Comparison of ENCODE assay signal across 10 mouse cellular contexts in the genomic region with DNA sequence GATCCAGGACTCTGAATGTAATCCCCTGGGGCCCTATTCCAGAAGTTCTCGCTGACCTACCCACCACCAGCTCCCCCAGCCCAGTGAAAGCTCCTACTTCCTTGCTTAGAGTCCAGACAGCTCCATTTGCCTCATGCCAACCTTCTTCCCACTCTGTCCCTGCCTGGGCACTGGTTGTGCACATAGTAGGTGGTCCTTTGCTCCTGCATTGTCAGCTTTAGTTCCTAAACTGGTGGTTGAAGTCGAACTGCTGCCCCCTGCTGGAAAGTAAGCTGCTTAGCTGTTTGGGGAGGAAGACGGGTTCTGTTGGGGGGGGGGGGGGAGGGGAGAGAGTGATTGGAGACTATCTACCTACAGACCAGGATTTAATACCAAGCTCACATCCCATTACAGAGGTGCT. TPM values are rescaled to one million over a fixed set of nuclear protein-coding genes. Genes with fewer than 3 reads are reported as not detected.
A peak's percentile ranks its signal among the peaks of the same experiment; 100 is the strongest.
DNase-seq lines count a peak whose midpoint lies in the region; ATAC-seq and TF ChIP-seq lines count a peak whose summit lies in the region.
"Had no signal": no experiment of that assay in that cellular context is flagged by ENCODE, and none has a peak within 500 bp of the region (broad histone marks: within the 10 kb centered on the region; RNA-seq: fewer than 3 reads in every experiment).

No protein-coding gene starts in this region.

- H3K9me3 ChIP-seq in midbrain, embryonic 11.5 days (ENCODE audit: control insufficient read depth, low read length), result no peaks in the 10 kb centered on the region
- H3K9me3 ChIP-seq: neural tube, embryonic 13.5 days had no signal

- 33% methylated on average over 3 of the region's 3 CpGs for WGBS in spleen, adult 2 months
- WGBS in midbrain, embryonic 11.5 days, result 39% methylated on average over 3 of the region's 3 CpGs

- intact Hi-C loops in gastrocnemius, postnatal 14 days (cut with DNase I; ENCODE audit: low total_unique reads), result loop anchor here (5.0 kb wide), 1 partner anchor 48 kb away; no protein-coding TSS in a partner anchor
- intact Hi-C loops in gastrocnemius, postnatal 36 days (cut with DNase I), result loop anchor here (2.0 kb wide), 1 partner anchor 43 kb away; no protein-coding TSS in a partner anchor

- no peak overlapping the region for H3K27ac ChIP-seq in spleen, adult 2 months (ENCODE audit: insufficient read depth, low read length)
- no peak overlapping the region for H3K27ac ChIP-seq in cortical plate, adult 2 months (ENCODE audit: insufficient read depth, low read length)
- no peak overlapping the region for H3K27ac ChIP-seq in midbrain, embryonic 11.5 days (ENCODE audit: low read depth, low read length)
- H3K27ac ChIP-seq: neural tube, embryonic 13.5 days had no signal

- no peak overlapping the region for H3K9ac ChIP-seq in midbrain, embryonic 11.5 days (ENCODE audit: low read length)
- H3K9ac ChIP-seq: neural tube, embryonic 13.5 days had no signal

- H3K36me3 ChIP-seq in spleen, adult 2 months (ENCODE audit: control insufficient read depth, insufficient read depth, low read length), result no peaks in the 10 kb centered on the region
- no peaks in the 10 kb centered on the region for H3K36me3 ChIP-seq in midbrain, embryonic 11.5 days (ENCODE audit: control insufficient read depth, insufficient read depth, low read length)
- H3K36me3 ChIP-seq: neural tube, embryonic 13.5 days had no signal

- TF ChIP-seq POLR2A in spleen, adult 2 months (IDR thresholded peaks at IDR 0.05; ENCODE audit: low read depth, low read length), result no peak
- TF ChIP-seq POLR2A in cortical plate, adult 2 months (IDR thresholded peaks at IDR 0.05; ENCODE audit: extremely low read depth, insufficient read depth, low read length), result no peak

- H3K4me1 ChIP-seq in spleen, adult 2 months (ENCODE audit: control insufficient read depth, insufficient read depth, insufficient read length), result peaks cover 5% of the 10 kb centered on the region; the same call in 1 of the 2 replicates
- peaks cover 3% of the 10 kb centered on the region; the same call in 1 of the 2 replicates for H3K4me1 ChIP-seq in cortical plate, adult 2 months (ENCODE audit: control insufficient read depth, insufficient read depth, low read length)
- peaks cover 3% of the 10 kb centered on the region; the same call in 1 of the 2 replicates for H3K4me1 ChIP-seq in midbrain, embryonic 11.5 days (ENCODE audit: control insufficient read depth, insufficient read depth, low read length)
- H3K4me1 ChIP-seq: neural tube, embryonic 13.5 days had no signal

- H3K4me2 ChIP-seq in midbrain, embryonic 11.5 days, result no peak overlapping the region
- H3K4me2 ChIP-seq: neural tube, embryonic 13.5 days had no signal

- H3K27me3 ChIP-seq in spleen, adult 2 months (ENCODE audit: control insufficient read depth, insufficient read depth, low read length), result no peaks in the 10 kb centered on the region
- H3K27me3 ChIP-seq in midbrain, embryonic 11.5 days (ENCODE audit: control insufficient read depth, insufficient read depth, low read length), result no peaks in the 10 kb centered on the region

- TF ChIP-seq CTCF in spleen, adult 2 months (IDR thresholded peaks at IDR 0.05; ENCODE audit: extremely low read depth, insufficient read depth, insufficient read length, insufficient replicate concordance), result peak; percentile 23; the same call in 1 of the 2 replicates
- peak; percentile 36 for TF ChIP-seq CTCF in cortical plate, adult 2 months (IDR thresholded peaks at IDR 0.05; ENCODE audit: extremely low read depth, insufficient read depth, low read length)

- DNase-seq in gastrocnemius, postnatal 14 days, result peak; percentile 35
- no peak for DNase-seq in gastrocnemius, postnatal 36 days
- peak; percentile 27 to 32 for DNase-seq in spleen, adult 2 months (ENCODE audit: low read depth in 1 of 2, low spot score in 2 of 2)
- DNase-seq in spleen, postnatal 14 days (ENCODE audit: low spot score in 2 of 2), result no peak
- DNase-seq in thymus, postnatal 14 days, result peak; percentile 56
- DNase-seq in midbrain, embryonic 11.5 days (ENCODE audit: low spot score, missing footprints), result no peak

- no peak overlapping the region for H3K4me3 ChIP-seq in spleen, adult 2 months (ENCODE audit: extremely low read depth, insufficient read depth, insufficient read length)
- H3K4me3 ChIP-seq in cortical plate, adult 2 months (ENCODE audit: insufficient read depth, low read length), result no peak overlapping the region
- no peak overlapping the region for H3K4me3 ChIP-seq in midbrain, embryonic 11.5 days (ENCODE audit: low read depth, low read length)
- H3K4me3 ChIP-seq: neural tube, embryonic 13.5 days had no signal

- no peak for ATAC-seq in midbrain, embryonic 11.5 days (ENCODE audit: low FRiP score)
- ATAC-seq in erythroblast, adult 5-6 weeks (replicated peaks; ENCODE audit: low FRiP score, poor library complexity, severe bottlenecking), result no peak

RNA-seq across cellular contexts. Expression of a gene that starts 2.4 kb away (rescaled TPM):
- under 1 TPM; 0.44 to 0.62 TPM for total RNA-seq in gastrocnemius, postnatal 14 days (2021)
- total RNA-seq in gastrocnemius, postnatal 36 days (2021), result under 1 TPM in 1 of 2 experiments, not detected in 1; 0.20 TPM
- not detected in 2 replicates for polyA plus RNA-seq in spleen, adult 2 months (2012; rRNA removed)
- polyA plus RNA-seq in cortical plate, adult 2 months (2012; rRNA removed), result not detected in 2 replicates
- polyA plus RNA-seq in midbrain, embryonic 11.5 days (2014; fragmentation: Nextera tagmentation; extraction: Ambion mirVana), result not detected in 2 replicates
- not detected in 2 replicates for total RNA-seq in erythroblast, adult 5-6 weeks (2015; ENCODE audit: low replicate concordance)
- not detected in 2 replicates for total RNA-seq in erythroblast, adult 5-6 weeks (2017; ENCODE audit: low replicate concordance)
- total RNA-seq: left cerebral cortex, adult 18-20 months had no signal
- polyA plus RNA-seq: neural tube, embryonic 13.5 days had no signal

RNA-seq across cellular contexts. Expression of a gene that starts 9.2 kb away (rescaled TPM):
- 1 to 10 TPM; 1.2 to 2.8 TPM for total RNA-seq in gastrocnemius, postnatal 14 days (2021)
- total RNA-seq in gastrocnemius, postnatal 36 days (2021), result under 1 TPM; 0.46 to 0.67 TPM
- polyA plus RNA-seq in spleen, adult 2 months (2012; rRNA removed), result 0.12 and 0.14 TPM in 2 replicates
- polyA plus RNA-seq in cortical plate, adult 2 months (2012; rRNA removed), result 17.3 and 17.6 TPM in 2 replicates
- 0.07 TPM in 1 of 2 replicates, not detected in the other for polyA plus RNA-seq in midbrain, embryonic 11.5 days (2014; fragmentation: Nextera tagmentation; extraction: Ambion mirVana)
- total RNA-seq in erythroblast, adult 5-6 weeks (2015; ENCODE audit: low replicate concordance), result not detected in 2 replicates
- total RNA-seq in erythroblast, adult 5-6 weeks (2017; ENCODE audit: low replicate concordance), result not detected in 2 replicates

RNA-seq across cellular contexts. Expression of a gene that starts 10.3 kb away (rescaled TPM):
- not detected for total RNA-seq in gastrocnemius, postnatal 14 days (2021)
- not detected for total RNA-seq in gastrocnemius, postnatal 36 days (2021)
- polyA plus RNA-seq in spleen, adult 2 months (2012; rRNA removed), result not detected in 2 replicates
- 0.19 TPM in 2 replicates for polyA plus RNA-seq in cortical plate, adult 2 months (2012; rRNA removed)
- not detected in 2 replicates for polyA plus RNA-seq in midbrain, embryonic 11.5 days (2014; fragmentation: Nextera tagmentation; extraction: Ambion mirVana)
- not detected in 2 replicates for total RNA-seq in erythroblast, adult 5-6 weeks (2015; ENCODE audit: low replicate concordance)
- total RNA-seq in erythroblast, adult 5-6 weeks (2017; ENCODE audit: low replicate concordance), result not detected in 2 replicates
- total RNA-seq: left cerebral cortex, adult 18-20 months had no signal
- polyA plus RNA-seq: neural tube, embryonic 13.5 days had no signal

RNA-seq across cellular contexts. Expression of a gene that starts 19.8 kb away (rescaled TPM):
- total RNA-seq in gastrocnemius, postnatal 14 days (2021), result not detected
- not detected for total RNA-seq in gastrocnemius, postnatal 36 days (2021)
- not detected in 2 replicates for polyA plus RNA-seq in spleen, adult 2 months (2012; rRNA removed)
- polyA plus RNA-seq in cortical plate, adult 2 months (2012; rRNA removed), result 0.29 TPM in 1 of 2 replicates, not detected in the other
- not detected in 2 replicates for polyA plus RNA-seq in midbrain, embryonic 11.5 days (2014; fragmentation: Nextera tagmentation; extraction: Ambion mirVana)
- not detected in 2 replicates for total RNA-seq in erythroblast, adult 5-6 weeks (2015; ENCODE audit: low replicate concordance)
- not detected in 2 replicates for total RNA-seq in erythroblast, adult 5-6 weeks (2017; ENCODE audit: low replicate concordance)
- total RNA-seq: left cerebral cortex, adult 18-20 months had no signal
- polyA plus RNA-seq: neural tube, embryonic 13.5 days had no signal

RNA-seq across cellular contexts. Expression of a gene that starts 41.3 kb away (rescaled TPM):
- total RNA-seq in gastrocnemius, postnatal 14 days (2021), result not detected
- not detected for total RNA-seq in gastrocnemius, postnatal 36 days (2021)
- 0.16 TPM in 1 of 2 replicates, not detected in the other for polyA plus RNA-seq in spleen, adult 2 months (2012; rRNA removed)
- polyA plus RNA-seq in cortical plate, adult 2 months (2012; rRNA removed), result not detected in 2 replicates
- polyA plus RNA-seq in midbrain, embryonic 11.5 days (2014; fragmentation: Nextera tagmentation; extraction: Ambion mirVana), result not detected in 2 replicates
- not detected in 2 replicates for total RNA-seq in erythroblast, adult 5-6 weeks (2015; ENCODE audit: low replicate concordance)
- not detected in 2 replicates for total RNA-seq in erythroblast, adult 5-6 weeks (2017; ENCODE audit: low replicate concordance)
- total RNA-seq: left cerebral cortex, adult 18-20 months had no signal
- polyA plus RNA-seq: neural tube, embryonic 13.5 days had no signal

Comparison
In these comparisons a context has a peak if more than half of its experiments do, and no peak if none do; other contexts are left out.
1. DNase-seq: peak in gastrocnemius, postnatal 14 days (single experiment), spleen, adult 2 months (2 of 2) and thymus, postnatal 14 days (single experiment); none in gastrocnemius, postnatal 36 days (0 of 2), spleen, postnatal 14 days (0 of 2) and midbrain, embryonic 11.5 days (single experiment).